Mouse (Mus musculus): ENCODE data around the gene Bmp6. TPM values are rescaled to one million over a fixed set of nuclear protein-coding genes. Genes with fewer than 3 reads are reported as not detected.

Gene Bmp6
- polyA plus RNA-seq, 1 experiment from 2014 or later = 2.2 TPM

DNA sequence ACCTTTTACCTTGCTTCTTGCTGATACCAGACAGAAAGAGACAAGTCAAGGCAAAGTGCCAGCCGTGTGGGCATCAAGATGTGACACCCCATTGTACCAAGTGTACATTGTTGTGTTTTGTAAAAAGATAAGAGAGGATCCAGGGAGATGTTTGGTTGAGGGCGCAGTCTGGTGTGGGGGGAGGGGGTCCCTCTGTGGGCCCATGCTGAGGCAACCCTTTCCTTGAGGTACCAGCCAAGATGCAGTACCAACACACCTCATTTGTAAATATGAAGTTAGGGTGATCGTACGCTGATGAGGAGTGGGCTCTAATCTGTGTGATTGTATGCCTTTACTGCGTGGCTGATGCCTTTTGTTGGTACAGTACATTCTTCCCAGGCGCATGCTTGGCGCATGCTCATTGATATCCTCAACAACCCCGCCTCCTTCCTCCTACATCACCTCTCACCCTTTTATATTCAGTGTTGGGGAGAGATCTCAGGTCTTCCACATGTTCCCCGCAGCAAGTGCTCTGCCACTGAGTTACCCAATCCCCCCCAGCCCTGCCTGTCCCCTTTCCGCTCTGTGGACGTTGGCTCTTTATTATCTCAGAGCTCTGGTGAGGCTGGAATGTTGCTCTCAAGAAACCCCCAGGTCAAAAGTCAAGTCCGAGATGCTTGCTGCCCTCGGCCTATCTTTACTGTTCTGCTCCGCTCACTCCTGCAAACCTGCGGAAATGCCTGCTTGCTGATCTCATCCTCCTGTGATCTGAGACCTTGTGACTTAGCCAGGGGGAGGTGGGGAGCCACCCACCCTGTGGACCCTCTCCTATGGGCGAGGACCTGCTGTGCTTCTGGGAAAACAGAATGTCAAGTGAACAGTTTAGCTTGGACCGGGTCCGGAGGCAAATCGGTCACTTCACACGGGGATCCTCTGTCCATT, 105.4 kb downstream of the Bmp6 start:
- WGBS = 51% methylated on average over 20 of the region's 20 CpGs
- no peak overlapping the region for H3K4me3 ChIP-seq (ENCODE audit: low read length)
- no peak overlapping the region; the same call in 1 of the 2 replicates for H3K27ac ChIP-seq (ENCODE audit: low read length)
- peak; percentile 69 for ATAC-seq (ENCODE audit: low FRiP score, low TSS enrichment)
- H3K9ac ChIP-seq (replicated peaks; ENCODE audit: low read length) = no peak overlapping the region; the same call in 1 of the 2 replicates
- no peaks in the 10 kb centered on the region for H3K36me3 ChIP-seq (ENCODE audit: insufficient read depth, low read length)
- no peaks in the 10 kb centered on the region for H3K9me3 ChIP-seq (ENCODE audit: low read length)
- peak overlapping the region; percentile 39 for H3K4me2 ChIP-seq (replicated peaks; ENCODE audit: low read depth, low read length)
- peaks cover 7% of the 10 kb centered on the region; the same call in 1 of the 2 replicates for H3K4me1 ChIP-seq (ENCODE audit: insufficient read depth, low read length)
- H3K27me3 ChIP-seq (ENCODE audit: insufficient read depth, low read length) = no peaks in the 10 kb centered on the region

DNA sequence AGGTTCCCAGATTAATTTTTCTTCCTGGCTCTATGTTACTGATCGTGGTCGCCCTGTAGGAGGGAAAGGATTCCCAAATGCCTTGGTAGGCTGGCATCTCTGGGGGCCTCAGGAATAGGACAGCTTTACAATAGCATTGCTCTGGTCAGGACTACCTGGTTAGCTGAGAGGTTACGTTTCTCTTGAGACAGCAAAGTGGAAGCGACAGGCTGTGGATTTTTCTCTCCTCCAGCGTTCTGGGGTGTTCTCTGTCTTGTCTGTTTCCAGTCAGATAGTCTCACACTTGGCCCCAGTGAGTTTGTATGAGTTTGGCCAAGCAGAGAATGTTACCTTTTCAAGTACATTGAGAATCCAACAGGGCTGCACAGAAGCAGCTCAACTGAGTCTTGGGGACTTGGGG, 106.5 kb downstream of the Bmp6 start:
- 53% methylated on average over 5 of the region's 5 CpGs for WGBS
- Histone ChIP-seq H3K27me3 (ENCODE audit: insufficient read depth, low read length) (no peaks in the 10 kb centered on the region), H3K27ac (ENCODE audit: low read length) (no peak overlapping the region), H3K4me3 (ENCODE audit: low read length) (no peak overlapping the region), H3K9me3 (ENCODE audit: low read length) (no peaks in the 10 kb centered on the region), H3K4me1 (ENCODE audit: insufficient read depth, low read length) (peaks cover 7% of the 10 kb centered on the region; the same call in 1 of the 2 replicates), H3K9ac (replicated peaks; ENCODE audit: low read length) (no peak overlapping the region), H3K36me3 (ENCODE audit: insufficient read depth, low read length) (no peaks in the 10 kb centered on the region), H3K4me2 (replicated peaks; ENCODE audit: low read depth, low read length) (no peak overlapping the region)
- ATAC-seq (ENCODE audit: low FRiP score, low TSS enrichment) = no peak

DNA sequence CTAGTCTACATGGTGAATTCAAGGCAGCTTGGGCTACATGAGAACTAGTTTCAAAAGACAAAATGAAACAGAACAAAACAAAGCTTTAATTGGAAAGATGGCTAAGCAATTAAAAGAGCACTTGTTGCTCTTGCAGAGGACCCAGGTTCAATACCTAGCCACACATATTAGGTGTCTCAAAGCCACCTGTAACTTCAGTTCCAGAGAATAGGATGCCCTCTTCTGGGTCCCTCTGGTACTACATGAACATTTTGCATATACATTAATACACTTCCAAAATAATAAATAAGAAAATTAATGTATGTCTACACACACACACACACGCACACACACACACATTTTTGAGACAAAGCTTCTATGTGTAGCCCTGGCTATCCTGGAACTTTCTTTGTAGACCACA, 118.5 kb downstream of the Bmp6 start:
- Histone ChIP-seq H3K9ac (replicated peaks; ENCODE audit: low read length) (no peak overlapping the region), H3K4me1 (ENCODE audit: insufficient read depth, low read length) (0 out of 2 replicates have a peak, but pooled peaks cover 5% of the 10 kb centered on the region), H3K4me2 (replicated peaks; ENCODE audit: low read depth, low read length) (no peak overlapping the region), H3K36me3 (ENCODE audit: insufficient read depth, low read length) (no peaks in the 10 kb centered on the region), H3K4me3 (ENCODE audit: low read length) (no peak overlapping the region), H3K27ac (ENCODE audit: low read length) (no peak overlapping the region), H3K27me3 (ENCODE audit: insufficient read depth, low read length) (no peaks in the 10 kb centered on the region), H3K9me3 (ENCODE audit: low read length) (no peaks in the 10 kb centered on the region)
- no peak for ATAC-seq (ENCODE audit: low FRiP score, low TSS enrichment)
- WGBS = 71% methylated on average over 1 of the region's 1 CpGs

DNA sequence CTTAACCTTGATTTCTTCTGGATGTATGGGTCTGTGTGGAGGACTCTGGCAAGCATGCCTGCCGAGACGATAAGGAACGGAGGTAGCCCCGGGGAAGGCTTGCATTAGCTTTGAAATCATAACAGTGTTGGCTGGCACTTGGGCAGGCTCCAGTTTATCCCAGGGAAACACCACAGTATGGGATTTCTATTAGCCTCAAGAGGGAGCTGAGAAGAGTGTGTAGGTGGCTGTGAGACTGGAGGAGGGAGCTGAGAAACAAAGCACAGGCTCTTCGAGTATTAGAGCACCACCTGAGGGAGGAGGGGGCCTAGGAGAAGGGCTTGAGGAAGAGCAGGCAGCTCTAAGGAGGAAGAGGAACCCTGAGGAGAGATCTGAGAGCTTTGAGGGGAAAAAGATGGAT, 126.0 kb downstream of the Bmp6 start:
- H3K9ac ChIP-seq (replicated peaks; ENCODE audit: low read length) = no peak overlapping the region
- no peaks in the 10 kb centered on the region for H3K9me3 ChIP-seq (ENCODE audit: low read length)
- no peak overlapping the region for H3K4me2 ChIP-seq (replicated peaks; ENCODE audit: low read depth, low read length)
- ATAC-seq (ENCODE audit: low FRiP score, low TSS enrichment) = no peak
- no peaks in the 10 kb centered on the region for H3K27me3 ChIP-seq (ENCODE audit: insufficient read depth, low read length)
- no peak overlapping the region for H3K4me3 ChIP-seq (ENCODE audit: low read length)
- no peaks in the 10 kb centered on the region for H3K4me1 ChIP-seq (ENCODE audit: insufficient read depth, low read length)
- no peak overlapping the region for H3K27ac ChIP-seq (ENCODE audit: low read length)
- H3K36me3 ChIP-seq (ENCODE audit: insufficient read depth, low read length) = no peaks in the 10 kb centered on the region
- WGBS = 86% methylated on average over 5 of the region's 5 CpGs

DNA sequence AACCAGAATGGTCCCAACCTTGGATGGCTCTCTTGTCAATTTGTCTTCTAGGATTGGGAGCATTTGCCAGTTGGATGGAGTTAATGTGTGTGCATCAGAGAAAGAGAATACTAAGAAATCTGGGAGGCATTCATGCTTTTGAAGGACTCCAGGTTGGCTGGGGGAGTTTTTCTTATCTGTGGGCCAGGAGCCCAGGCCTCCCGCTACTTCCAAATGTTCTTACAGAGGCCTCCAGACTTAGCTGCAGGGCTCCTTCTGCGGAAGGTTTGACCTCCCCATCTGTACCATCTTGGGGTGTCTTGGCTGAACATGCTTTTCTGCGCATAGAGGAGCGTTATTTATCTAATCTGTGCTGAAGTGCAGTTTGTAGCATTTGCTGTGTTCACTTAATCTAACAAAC, 127.7 kb downstream of the Bmp6 start:
- Histone ChIP-seq H3K4me1 (ENCODE audit: insufficient read depth, low read length) (0 out of 2 replicates have a peak, but pooled peaks cover 4% of the 10 kb centered on the region), H3K27me3 (ENCODE audit: insufficient read depth, low read length) (no peaks in the 10 kb centered on the region), H3K36me3 (ENCODE audit: insufficient read depth, low read length) (no peaks in the 10 kb centered on the region), H3K9me3 (ENCODE audit: low read length) (no peaks in the 10 kb centered on the region), H3K9ac (replicated peaks; ENCODE audit: low read length) (no peak overlapping the region), H3K4me2 (replicated peaks; ENCODE audit: low read depth, low read length) (no peak overlapping the region), H3K4me3 (ENCODE audit: low read length) (no peak overlapping the region), H3K27ac (ENCODE audit: low read length) (no peak overlapping the region)
- WGBS = 87% methylated on average over 4 of the region's 4 CpGs
- no peak for ATAC-seq (ENCODE audit: low FRiP score, low TSS enrichment)

DNA sequence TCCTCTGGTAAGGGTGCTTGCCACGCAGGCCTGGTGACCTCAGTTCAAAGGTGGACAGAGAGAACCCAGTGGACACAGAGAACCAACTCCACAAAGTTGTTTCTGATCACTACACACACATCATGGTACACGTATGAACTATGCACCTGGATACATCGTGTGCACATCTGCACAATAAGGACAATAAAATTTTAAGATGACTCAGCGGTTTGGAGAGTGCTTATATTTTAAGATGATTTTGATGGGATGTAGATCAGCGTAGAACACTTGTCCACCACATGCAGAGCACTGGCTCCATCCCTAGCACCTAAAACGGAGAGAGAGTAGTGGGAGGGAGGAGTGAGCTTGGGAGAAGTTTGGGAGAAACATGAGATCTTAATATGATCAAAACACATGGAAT, 128.6 kb downstream of the Bmp6 start:
- no peak overlapping the region for H3K4me3 ChIP-seq (ENCODE audit: low read length)
- H3K9me3 ChIP-seq (ENCODE audit: low read length) = no peaks in the 10 kb centered on the region
- 90% methylated on average over 6 of the region's 6 CpGs for WGBS
- H3K4me2 ChIP-seq (replicated peaks; ENCODE audit: low read depth, low read length) = no peak overlapping the region
- no peaks in the 10 kb centered on the region for H3K36me3 ChIP-seq (ENCODE audit: insufficient read depth, low read length)
- H3K9ac ChIP-seq (replicated peaks; ENCODE audit: low read length) = no peak overlapping the region
- 0 out of 2 replicates have a peak, but pooled peaks cover 4% of the 10 kb centered on the region for H3K4me1 ChIP-seq (ENCODE audit: insufficient read depth, low read length)
- ATAC-seq (ENCODE audit: low FRiP score, low TSS enrichment) = no peak
- H3K27me3 ChIP-seq (ENCODE audit: insufficient read depth, low read length) = no peaks in the 10 kb centered on the region
- H3K27ac ChIP-seq (ENCODE audit: low read length) = no peak overlapping the region

DNA sequence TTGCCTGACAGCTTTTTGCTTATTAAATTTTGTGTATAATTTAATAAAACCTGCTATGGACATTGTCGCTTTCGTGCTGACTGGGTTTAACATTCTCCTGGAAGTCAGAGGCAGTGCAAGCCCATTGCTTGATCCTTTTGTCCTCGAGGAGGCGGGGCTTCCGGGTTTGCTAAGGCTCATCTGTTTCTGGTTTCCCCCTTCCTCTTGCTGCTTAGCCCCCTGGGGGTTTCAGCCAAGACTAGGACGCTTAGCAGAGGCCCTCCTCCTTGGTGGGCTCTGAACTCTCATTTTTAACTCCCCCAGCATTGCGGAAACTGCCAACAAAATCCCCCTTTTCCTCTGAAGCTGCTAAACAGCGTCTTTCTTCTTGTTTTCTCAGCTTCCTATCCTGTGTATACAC, 132.0 kb downstream of the Bmp6 start:
- WGBS = 43% methylated on average over 8 of the region's 8 CpGs
- no peaks in the 10 kb centered on the region for H3K27me3 ChIP-seq (ENCODE audit: insufficient read depth, low read length)
- H3K4me1 ChIP-seq (ENCODE audit: insufficient read depth, low read length) = 0 out of 2 replicates have a peak, but pooled peaks cover 4% of the 10 kb centered on the region
- H3K9ac ChIP-seq (replicated peaks; ENCODE audit: low read length) = no peak overlapping the region
- no peak for ATAC-seq (ENCODE audit: low FRiP score, low TSS enrichment)
- no peaks in the 10 kb centered on the region for H3K9me3 ChIP-seq (ENCODE audit: low read length)
- H3K27ac ChIP-seq (ENCODE audit: low read length) = no peak overlapping the region
- no peak overlapping the region for H3K4me2 ChIP-seq (replicated peaks; ENCODE audit: low read depth, low read length)
- no peaks in the 10 kb centered on the region for H3K36me3 ChIP-seq (ENCODE audit: insufficient read depth, low read length)
- no peak overlapping the region for H3K4me3 ChIP-seq (ENCODE audit: low read length)

DNA sequence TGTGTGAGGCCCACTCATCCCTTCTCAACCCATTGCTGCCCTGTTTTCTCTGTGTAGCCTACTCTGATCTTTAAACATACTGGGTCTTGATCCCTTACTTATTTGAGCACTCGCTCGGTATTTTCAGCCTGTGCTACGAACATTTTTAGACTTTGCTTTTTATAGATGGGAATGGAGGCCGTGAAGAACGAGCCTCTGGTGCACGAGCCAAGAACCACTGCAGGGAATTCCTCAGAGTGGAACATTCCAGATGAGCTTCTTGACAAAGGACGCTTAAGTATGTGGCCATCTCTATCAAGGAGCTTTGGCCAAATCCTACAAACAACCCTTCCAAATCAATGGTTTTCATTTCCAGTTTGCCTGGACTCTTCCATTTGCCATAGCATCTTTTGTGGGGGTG, 136.1 kb downstream of the Bmp6 start:
- no peak overlapping the region for H3K4me3 ChIP-seq (ENCODE audit: low read length)
- no peaks in the 10 kb centered on the region for H3K27me3 ChIP-seq (ENCODE audit: insufficient read depth, low read length)
- WGBS = 83% methylated on average over 7 of the region's 7 CpGs
- H3K9me3 ChIP-seq (ENCODE audit: low read length) = no peaks in the 10 kb centered on the region
- H3K27ac ChIP-seq (ENCODE audit: low read length) = no peak overlapping the region
- no peak overlapping the region for H3K4me2 ChIP-seq (replicated peaks; ENCODE audit: low read depth, low read length)
- H3K9ac ChIP-seq (replicated peaks; ENCODE audit: low read length) = no peak overlapping the region
- 0 out of 2 replicates have a peak, but pooled peaks cover 4% of the 10 kb centered on the region for H3K4me1 ChIP-seq (ENCODE audit: insufficient read depth, low read length)
- no peaks in the 10 kb centered on the region for H3K36me3 ChIP-seq (ENCODE audit: insufficient read depth, low read length)
- no peak for ATAC-seq (ENCODE audit: low FRiP score, low TSS enrichment)

DNA sequence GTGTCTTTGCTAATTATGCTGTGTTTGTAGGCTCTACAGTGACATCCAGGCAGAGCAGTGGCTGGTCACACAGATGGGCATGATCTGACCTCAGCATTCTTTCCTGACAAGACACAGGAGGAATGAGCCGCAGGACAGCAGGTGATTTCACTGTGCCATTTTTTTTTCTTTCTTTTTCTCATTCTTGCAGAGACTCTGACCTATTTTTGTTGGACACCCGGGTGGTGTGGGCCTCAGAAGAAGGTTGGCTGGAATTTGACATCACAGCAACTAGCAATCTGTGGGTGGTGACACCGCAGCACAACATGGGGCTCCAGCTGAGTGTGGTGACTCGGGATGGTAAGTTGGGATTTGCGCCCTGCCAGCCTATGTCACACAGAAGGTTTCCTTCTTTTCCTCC, 139.8 kb downstream of the Bmp6 start:
- Histone ChIP-seq H3K27me3 (ENCODE audit: insufficient read depth, low read length) (no peaks in the 10 kb centered on the region), H3K36me3 (ENCODE audit: insufficient read depth, low read length) (no peaks in the 10 kb centered on the region), H3K27ac (ENCODE audit: low read length) (no peak overlapping the region), H3K9me3 (ENCODE audit: low read length) (no peaks in the 10 kb centered on the region), H3K9ac (replicated peaks; ENCODE audit: low read length) (no peak overlapping the region), H3K4me2 (replicated peaks; ENCODE audit: low read depth, low read length) (no peak overlapping the region), H3K4me1 (ENCODE audit: insufficient read depth, low read length) (no peaks in the 10 kb centered on the region), H3K4me3 (ENCODE audit: low read length) (no peak overlapping the region)
- no peak for ATAC-seq (ENCODE audit: low FRiP score, low TSS enrichment)
- WGBS = 76% methylated on average over 5 of the region's 5 CpGs

DNA sequence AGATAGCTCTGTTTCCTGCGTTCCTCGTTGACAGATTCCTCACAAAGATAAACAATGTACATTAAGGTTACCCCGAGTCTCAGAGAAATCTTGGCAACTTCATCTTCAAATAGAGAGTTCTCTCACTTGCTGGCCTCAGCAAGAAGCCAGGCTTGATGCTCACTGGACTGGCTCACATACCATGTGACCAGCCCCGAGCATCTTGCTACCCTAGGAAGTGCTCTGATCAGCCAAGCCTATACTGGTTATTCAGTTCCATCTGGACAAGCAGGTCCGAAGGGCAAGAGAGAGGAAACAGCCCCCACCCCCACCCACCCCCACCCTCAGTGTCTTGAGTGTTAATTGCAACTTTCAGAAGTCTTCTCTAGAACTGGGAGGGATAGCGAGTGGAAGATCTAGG, 141.9 kb downstream of the Bmp6 start:
- H3K9ac ChIP-seq (replicated peaks; ENCODE audit: low read length) = no peak overlapping the region
- ATAC-seq (ENCODE audit: low FRiP score, low TSS enrichment) = no peak
- H3K36me3 ChIP-seq (ENCODE audit: insufficient read depth, low read length) = no peaks in the 10 kb centered on the region
- no peak overlapping the region for H3K4me3 ChIP-seq (ENCODE audit: low read length)
- no peak overlapping the region for H3K4me2 ChIP-seq (replicated peaks; ENCODE audit: low read depth, low read length)
- 64% methylated on average over 6 of the region's 6 CpGs for WGBS
- no peaks in the 10 kb centered on the region for H3K9me3 ChIP-seq (ENCODE audit: low read length)
- H3K4me1 ChIP-seq (ENCODE audit: insufficient read depth, low read length) = no peaks in the 10 kb centered on the region
- H3K27me3 ChIP-seq (ENCODE audit: insufficient read depth, low read length) = no peaks in the 10 kb centered on the region
- no peak overlapping the region for H3K27ac ChIP-seq (ENCODE audit: low read length)

Measured in kidney, embryonic 16.5 days (tissue).